Mouse (Mus musculus) C2C12 (cell line): ENCODE data around the gene Filip1l. TPM values are rescaled to one million over a fixed set of nuclear protein-coding genes. Genes with fewer than 3 reads are reported as not detected.

Experiments used
- H3K27me3 ChIP-seq: one replicate; pipeline ENCODE4 v1.6.1; 2011; ENCODE audit not compliant: control insufficient read depth, insufficient read depth, insufficient read length
- H3K36me3 ChIP-seq: one replicate; pipeline ENCODE4 v1.6.1; 2011; ENCODE audit not compliant: control insufficient read depth, insufficient read depth
- H3K4me3 ChIP-seq: one replicate; pipeline ENCODE4 v1.5.1; 2011; ENCODE audit warnings: mild to moderate bottlenecking, control low read depth; ENCODE audit not compliant: poor library complexity, insufficient read depth, severe bottlenecking
- H3K79me2 ChIP-seq: one replicate; pipeline ENCODE4 v1.6.1; 2011; ENCODE audit not compliant: control insufficient read depth, insufficient read depth
- H3K79me3 ChIP-seq: one replicate; pipeline ENCODE4 v1.6.1; 2011; ENCODE audit warnings: low read depth, control low read depth
- H3ac ChIP-seq: one replicate; pipeline ENCODE3; 2011; ENCODE audit warnings: low read depth; ENCODE audit not compliant: control insufficient read depth, insufficient read length
- CEBPB ChIP-seq: IDR thresholded peaks from one replicate; pipeline ENCODE4 v1.6.1; 2011; ENCODE audit warnings: low read depth, mild to moderate bottlenecking, control low read depth, moderate library complexity
- CTCF ChIP-seq: IDR thresholded peaks from one replicate; pipeline ENCODE4 v1.5.1; 2011; ENCODE audit not compliant: control insufficient read depth, insufficient read depth, insufficient read length
- FOSL1 ChIP-seq: IDR thresholded peaks from one replicate; pipeline ENCODE4 v1.8.0; 2011; ENCODE audit warnings: mild to moderate bottlenecking, low read length; ENCODE audit not compliant: poor library complexity, insufficient read depth, severe bottlenecking
- MAX ChIP-seq: IDR thresholded peaks from one replicate; pipeline ENCODE4 v1.6.1; 2011; ENCODE audit warnings: mild to moderate bottlenecking, control low read depth
- MYOD1 ChIP-seq: IDR thresholded peaks from one replicate; pipeline ENCODE4 v1.6.1; 2011; ENCODE audit warnings: low read depth; ENCODE audit not compliant: control insufficient read depth, insufficient read length
- MYOG ChIP-seq: IDR thresholded peaks from one replicate; pipeline ENCODE4 v1.6.1; 2011; ENCODE audit not compliant: control insufficient read depth, insufficient read length; ENCODE audit errors: extremely low read depth
- USF1 ChIP-seq: IDR thresholded peaks from one replicate; pipeline ENCODE4 v1.6.1; 2011; ENCODE audit warnings: low read depth, mild to moderate bottlenecking, control low read depth, moderate library complexity
- polyA plus RNA-seq: library from polyadenylated mRNA; unstranded; fragments of >200 nt; fragmentation: generic; extraction: Trizol; gene quantifications from one replicate; pipeline ENCODE4 v1.2.1, GENCODE M21; 2012; ENCODE audit warnings: missing spikeins

Gene Filip1l
- polyA plus RNA-seq, 1 experiment, result 18.8 TPM

DNA sequence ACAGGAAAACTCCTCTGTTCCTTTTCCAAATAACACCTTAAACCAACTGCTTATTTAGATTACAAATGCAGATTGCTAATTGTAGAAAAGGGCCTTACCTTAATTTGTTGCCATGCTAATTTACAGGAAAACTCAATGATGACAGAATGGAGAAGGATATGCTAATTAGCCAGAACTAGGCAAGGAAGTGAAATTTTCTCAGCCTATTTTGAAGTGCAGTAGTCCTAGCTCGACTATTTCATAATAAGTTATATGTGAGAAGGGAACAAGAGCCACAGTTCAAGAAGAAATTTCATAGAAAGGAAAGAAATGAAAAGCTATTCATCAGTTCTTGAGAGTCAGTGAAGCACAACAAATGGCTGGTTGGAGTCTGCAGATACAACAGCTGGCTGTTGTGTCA, 193.5 kb downstream of the Filip1l start:
- H3K27me3 ChIP-seq, result no peaks in the 10 kb centered on the region
- no peak for TF ChIP-seq MYOD1
- no peak for TF ChIP-seq CTCF
- no peak for TF ChIP-seq FOSL1
- TF ChIP-seq CEBPB, result no peak
- no peak for TF ChIP-seq MYOG
- no peak for TF ChIP-seq USF1
- TF ChIP-seq MAX, result no peak
- peaks cover 22% of the 10 kb centered on the region for H3K79me2 ChIP-seq
- H3ac ChIP-seq, result no peak overlapping the region
- H3K36me3 ChIP-seq, result peaks cover 5% of the 10 kb centered on the region
- peaks cover 22% of the 10 kb centered on the region for H3K79me3 ChIP-seq
- H3K4me3 ChIP-seq, result no peak overlapping the region

DNA sequence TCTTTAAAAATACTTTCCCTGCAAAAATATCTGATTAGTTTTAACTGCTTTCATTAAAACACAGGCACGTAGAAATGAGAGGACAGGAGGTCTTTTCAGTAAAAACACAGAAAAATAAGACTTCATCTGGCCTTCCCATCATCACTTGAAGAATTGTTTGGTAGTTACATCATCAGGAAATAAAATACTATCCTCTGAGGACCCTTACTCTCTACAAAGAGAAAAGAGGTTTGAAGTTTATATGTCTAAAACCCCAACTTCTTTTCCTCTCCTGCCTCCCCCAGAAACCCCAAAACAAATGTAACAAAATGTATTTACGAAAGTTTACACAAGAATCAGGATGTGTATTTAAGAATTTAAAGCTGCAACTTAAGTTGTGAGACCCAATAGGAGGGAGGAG, 195.7 kb downstream of the Filip1l start:
- peaks cover 45% of the 10 kb centered on the region for H3K79me2 ChIP-seq
- no peaks in the 10 kb centered on the region for H3K27me3 ChIP-seq
- no peak for TF ChIP-seq FOSL1
- no peak for TF ChIP-seq CTCF
- no peak for TF ChIP-seq MAX
- no peak for TF ChIP-seq CEBPB
- no peak for TF ChIP-seq MYOD1
- TF ChIP-seq MYOG, result no peak
- TF ChIP-seq USF1, result no peak
- H3ac ChIP-seq, result peak overlapping the region; percentile 97
- H3K79me3 ChIP-seq, result peaks cover 44% of the 10 kb centered on the region
- H3K36me3 ChIP-seq, result peaks cover 27% of the 10 kb centered on the region
- H3K4me3 ChIP-seq, result peak overlapping the region; percentile 39

DNA sequence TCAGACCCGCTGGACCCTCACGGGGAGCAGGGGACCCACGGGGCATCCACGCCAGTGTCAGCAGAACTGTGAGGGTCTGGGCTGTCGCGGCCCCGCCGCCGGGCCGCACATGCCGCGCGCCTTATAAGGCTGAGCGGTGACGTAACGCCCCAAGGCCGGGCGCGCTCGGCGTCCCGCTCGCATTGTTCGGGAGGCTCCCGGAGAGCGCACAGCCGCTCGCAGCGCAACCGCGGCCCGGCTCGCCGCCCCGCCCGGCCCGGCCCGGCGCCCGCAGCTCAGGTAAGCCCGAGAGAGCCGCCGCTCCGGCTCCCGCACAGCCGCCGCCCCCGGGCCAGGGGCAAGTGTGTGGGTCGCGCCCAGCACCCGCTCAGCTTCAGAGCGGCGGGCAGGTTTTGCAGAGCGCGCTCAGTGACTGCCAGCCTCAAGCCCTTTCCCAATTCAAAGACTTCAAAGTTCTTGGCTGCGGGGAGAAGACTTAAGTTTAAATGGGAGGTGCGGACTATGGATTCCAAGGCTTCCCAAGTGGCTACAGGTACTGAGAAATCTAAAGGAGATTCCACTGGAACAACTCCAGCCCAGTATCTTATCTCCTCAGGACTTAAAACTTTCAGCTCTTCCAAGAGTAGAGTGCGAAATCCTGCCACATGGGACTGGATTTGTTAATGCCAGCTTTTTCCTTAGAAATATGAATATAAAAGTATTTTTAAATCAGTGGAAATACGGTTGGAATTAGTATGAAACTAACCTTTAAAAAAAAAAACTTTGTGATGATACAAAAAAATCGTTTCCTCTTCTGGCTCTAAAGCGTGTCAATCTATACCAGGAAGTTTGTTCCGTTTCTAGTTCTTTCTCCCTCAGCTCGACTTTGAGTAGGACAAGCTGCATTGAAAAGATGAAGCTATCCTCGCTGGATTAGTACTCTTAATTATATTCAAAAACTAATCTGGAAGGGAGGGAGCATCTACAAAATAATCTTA, 196.5 kb downstream of the Filip1l start:
- Histone ChIP-seq H3ac (peak overlapping the region; percentile 97), H3K79me2 (peaks cover 52% of the 10 kb centered on the region)
- peak; percentile 77 for TF ChIP-seq MAX
- no peak for TF ChIP-seq CTCF

DNA sequence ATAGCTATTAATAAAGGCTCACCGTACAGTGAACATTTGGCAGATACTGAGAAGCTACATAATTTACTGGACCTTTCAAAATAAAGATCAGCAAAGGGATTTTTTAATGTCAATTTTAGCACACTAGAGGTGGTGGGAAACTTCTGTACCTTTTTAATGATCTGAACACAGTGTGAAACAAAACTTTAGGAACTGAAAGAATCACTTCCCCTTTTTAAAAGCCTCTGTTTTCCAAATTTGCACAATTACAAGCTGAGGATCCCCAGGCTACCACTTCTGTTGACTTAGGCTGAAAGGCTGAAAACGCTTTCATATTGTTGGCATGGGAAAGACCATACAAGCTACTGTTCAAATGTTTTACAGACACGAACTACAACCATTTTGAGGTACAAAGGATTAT, 197.2 kb downstream of the Filip1l start:
- no peaks in the 10 kb centered on the region for H3K27me3 ChIP-seq
- H3K4me3 ChIP-seq, result peak overlapping the region; percentile 39
- peaks cover 41% of the 10 kb centered on the region for H3K36me3 ChIP-seq
- H3K79me2 ChIP-seq, result peaks cover 59% of the 10 kb centered on the region
- H3K79me3 ChIP-seq, result peaks cover 58% of the 10 kb centered on the region
- peak overlapping the region; percentile 52 for H3ac ChIP-seq
- TF ChIP-seq FOSL1, result no peak
- no peak for TF ChIP-seq MYOG
- TF ChIP-seq USF1, result no peak
- TF ChIP-seq CTCF, result no peak
- no peak for TF ChIP-seq CEBPB
- TF ChIP-seq MYOD1, result no peak
- TF ChIP-seq MAX, result no peak

More for the DNA sequence above, 196.5 kb downstream of the Filip1l start:
- Histone ChIP-seq H3K27me3 (no peaks in the 10 kb centered on the region), H3K79me3 (peaks cover 51% of the 10 kb centered on the region), H3K4me3 (peak overlapping the region; percentile 39), H3K36me3 (peaks cover 35% of the 10 kb centered on the region)

DNA sequence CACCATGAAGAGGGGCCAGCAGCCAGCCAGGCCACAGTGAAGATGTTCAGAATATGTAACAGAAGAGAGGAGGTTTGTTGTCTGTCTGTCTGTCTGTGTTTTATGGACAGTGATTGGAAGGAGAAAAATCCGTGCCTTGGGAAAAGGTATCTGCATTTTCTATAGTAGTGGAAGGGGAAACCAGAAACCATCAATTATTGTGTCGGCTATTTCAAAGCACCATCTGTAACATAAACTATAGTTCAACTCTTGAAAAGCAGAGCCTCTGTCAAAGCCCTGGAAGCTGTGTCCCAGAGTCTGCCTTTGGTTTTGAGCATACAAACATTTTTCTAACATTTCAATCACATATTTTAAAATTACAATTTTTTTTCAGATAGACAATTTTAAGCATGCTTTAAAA, 197.9 kb downstream of the Filip1l start:
- TF ChIP-seq MYOG (no peak), MYOD1 (no peak), CTCF (no peak), MAX (no peak), CEBPB (no peak), USF1 (no peak), FOSL1 (no peak)
- Histone ChIP-seq H3K27me3 (no peaks in the 10 kb centered on the region), H3K79me2 (peaks cover 67% of the 10 kb centered on the region), H3K36me3 (peaks cover 47% of the 10 kb centered on the region), H3K79me3 (peaks cover 64% of the 10 kb centered on the region), H3ac (peak overlapping the region; percentile 52), H3K4me3 (peak overlapping the region; percentile 39)

DNA sequence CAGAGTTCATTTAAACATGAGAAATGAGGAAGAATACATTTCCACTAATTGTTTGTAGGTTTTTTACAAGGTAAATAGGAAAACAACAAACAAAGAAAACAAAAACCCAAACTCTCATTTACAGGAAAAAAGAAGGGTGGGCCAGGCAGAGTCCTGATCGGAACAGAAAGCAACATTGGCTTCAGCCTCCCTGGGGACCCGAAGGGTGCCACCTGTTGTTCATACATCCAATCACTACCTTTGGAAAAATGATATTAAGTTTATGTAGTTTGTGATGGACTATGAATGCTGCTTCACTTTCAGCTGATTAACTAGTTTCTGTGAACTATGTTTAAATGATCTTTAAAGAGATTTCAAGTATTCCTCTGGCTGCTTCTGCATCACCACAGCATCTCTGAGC, 198.7 kb downstream of the Filip1l start:
- Histone ChIP-seq H3ac (no peak overlapping the region), H3K79me2 (peaks cover 75% of the 10 kb centered on the region), H3K27me3 (no peaks in the 10 kb centered on the region), H3K4me3 (peak overlapping the region; percentile 11), H3K79me3 (peaks cover 72% of the 10 kb centered on the region), H3K36me3 (peaks cover 55% of the 10 kb centered on the region)
- TF ChIP-seq FOSL1 (no peak), MYOG (no peak), MYOD1 (no peak), USF1 (no peak), CEBPB (no peak), MAX (no peak), CTCF (no peak)
